Mouse (Mus musculus) layer of hippocampus, adult 9-11 months (tissue): Measurements from ENCODE around the gene Lrrk1.

Source experiments
- DNase-seq: peaks from one replicate; pipeline ENCODE4 v3.0.0; 2022

The Lrrk1 gene

DNA sequence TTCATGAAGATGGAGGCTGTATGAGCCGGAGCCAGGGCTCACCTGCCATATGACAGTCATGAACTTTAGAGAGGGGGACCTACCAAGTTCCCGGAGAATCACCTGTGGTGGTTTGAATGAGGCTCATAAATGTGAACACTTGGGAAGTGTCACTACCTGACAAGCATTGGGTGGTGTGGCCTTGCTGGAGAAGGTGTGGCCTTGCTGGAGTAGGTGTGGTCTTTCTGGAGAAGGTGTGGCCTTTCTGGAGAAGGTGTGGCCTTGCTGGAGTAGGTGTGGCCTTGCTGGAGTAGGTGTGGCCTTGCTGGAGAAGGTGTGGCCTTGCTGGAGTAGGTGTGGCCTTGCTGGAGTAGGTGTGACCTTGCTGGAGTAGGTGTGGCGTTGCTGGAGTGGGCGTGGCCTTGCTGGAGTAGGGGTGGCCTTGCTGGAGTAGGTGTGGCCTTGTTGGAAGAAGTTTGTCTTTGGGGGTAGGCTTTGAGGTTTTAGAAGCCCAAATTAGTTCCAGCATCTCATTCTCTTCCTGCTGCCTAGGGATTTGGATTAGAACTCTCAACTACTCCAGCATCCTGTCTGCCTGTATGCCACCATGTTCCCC lies 54.1 kb downstream of the Lrrk1 start:
- no peak for DNase-seq

DNA sequence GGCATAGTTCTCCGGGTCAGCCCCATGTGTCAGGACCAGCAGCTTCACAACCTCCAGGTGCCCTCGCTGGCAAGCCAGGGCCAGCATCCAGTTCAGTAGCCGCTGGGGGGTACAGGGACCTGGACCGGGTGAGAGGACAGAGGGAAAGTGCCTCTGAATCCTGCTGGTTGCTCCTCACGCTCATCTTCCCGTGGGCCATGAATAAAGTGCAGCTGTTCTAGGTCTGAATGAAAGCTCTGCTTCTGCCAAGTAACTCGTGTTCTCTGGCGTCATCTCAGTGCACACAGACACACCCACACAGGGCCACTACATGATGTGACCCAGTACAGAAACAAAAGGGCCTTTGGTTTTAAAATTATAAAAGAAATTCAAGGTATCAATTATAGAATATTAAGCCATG lies 55.8 kb downstream of the Lrrk1 start:
- DNase-seq: no peak

DNA sequence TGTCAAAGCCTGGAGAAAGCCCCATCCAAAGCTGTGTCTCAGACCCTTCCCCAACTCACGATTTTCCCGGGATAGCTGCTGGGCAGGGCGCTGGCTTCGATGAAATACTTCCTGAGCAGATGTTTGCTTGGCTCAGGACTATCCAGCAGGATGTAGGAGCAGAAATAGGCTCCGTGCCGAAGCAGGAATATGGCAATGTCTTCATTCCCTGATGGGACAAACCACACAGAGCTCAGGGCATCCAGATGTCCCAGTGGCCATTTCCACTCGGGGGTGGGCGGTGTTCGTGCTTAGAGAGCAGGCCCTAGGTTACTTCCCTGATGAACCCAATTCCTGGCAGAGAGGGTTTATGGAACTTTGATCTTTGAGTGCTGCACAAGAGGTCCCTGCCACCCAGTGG lies 57.5 kb downstream of the Lrrk1 start:
- DNase-seq: no peak

DNA sequence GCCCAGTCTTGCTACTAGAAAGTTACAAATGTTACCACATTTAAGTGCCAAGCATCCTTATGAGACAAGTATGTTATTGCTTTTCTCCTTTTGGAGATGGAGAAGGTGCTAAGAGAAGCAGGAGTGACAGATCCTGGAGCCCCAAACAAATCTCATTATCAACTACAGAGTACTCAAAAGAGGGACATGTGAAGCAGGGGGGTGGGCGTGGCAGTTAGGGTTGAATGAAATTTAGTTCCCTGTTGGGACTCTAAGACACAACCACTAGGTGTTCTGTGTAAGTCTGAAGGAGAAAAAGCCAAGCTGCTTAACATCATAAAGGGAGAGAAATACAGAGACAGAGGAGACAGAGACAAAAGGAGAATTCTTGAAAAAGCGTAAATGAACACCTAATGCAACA lies 60.6 kb downstream of the Lrrk1 start:
- DNase-seq: no peak

DNA sequence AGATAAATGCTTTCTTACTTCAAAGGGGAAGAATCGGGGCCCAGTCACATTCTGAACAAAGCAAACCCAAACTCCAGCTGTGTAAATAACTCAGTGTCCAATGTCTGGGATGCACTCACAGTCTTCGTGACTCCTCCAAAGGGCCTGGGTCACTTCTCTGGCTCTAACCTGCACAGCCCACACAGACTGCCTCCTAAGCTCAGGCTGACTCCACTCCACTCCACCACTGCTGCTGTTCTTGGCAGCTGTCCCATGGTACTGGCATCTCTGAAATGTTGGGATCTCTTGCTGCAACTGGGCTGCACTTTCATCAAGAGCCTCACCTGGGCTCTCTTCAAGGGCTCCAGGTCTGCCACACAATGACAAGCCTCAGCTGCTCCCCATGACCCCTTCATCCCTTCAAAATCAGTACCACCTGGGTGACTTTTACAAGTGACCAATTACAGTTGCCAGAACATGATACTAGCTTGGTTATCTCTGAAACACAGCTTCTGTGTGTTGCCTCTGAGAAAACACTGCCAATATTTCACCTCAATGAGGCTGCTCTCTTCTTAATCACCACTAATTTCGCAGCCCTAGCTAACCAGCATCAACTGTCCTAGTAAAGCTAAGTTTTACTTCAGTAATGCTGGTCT lies 62.6 kb downstream of the Lrrk1 start:
- no peak for DNase-seq

DNA sequence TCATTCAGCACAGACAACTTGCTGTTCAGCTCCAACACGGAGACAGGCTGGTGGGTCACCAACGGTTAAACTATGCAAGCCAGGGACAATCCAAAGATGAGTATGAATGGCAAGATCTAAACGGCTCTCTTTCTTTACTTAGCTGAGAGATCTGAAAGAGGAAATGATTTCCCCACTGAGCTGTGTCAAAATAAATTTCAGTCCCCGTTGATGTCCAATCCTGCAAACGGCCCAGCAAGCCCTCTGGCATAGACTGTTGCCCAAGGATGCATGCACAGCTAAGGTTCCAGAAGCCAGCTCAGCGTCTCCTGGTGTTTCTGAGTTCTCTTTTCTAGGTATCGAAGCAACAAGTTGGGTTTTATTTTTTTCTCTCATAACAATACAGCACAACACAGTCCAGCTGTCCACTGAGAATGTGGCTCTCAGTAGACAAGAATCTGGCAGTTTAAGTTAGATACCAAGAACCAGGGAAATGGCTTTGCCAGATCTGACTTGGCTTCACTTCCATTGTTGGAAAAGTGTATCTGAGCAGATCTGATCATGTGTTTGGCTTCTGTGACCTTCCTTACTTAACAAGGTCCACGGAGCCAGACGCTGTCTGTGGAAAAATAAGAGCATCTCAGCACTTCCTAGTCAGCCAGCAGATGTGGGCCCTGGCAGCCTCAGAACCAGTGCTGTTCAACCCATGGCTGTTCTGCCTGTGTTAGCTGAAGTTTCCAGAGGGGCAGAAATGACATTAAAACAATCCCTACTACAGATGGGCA lies 64.7 kb downstream of the Lrrk1 start:
- no peak for DNase-seq

DNA sequence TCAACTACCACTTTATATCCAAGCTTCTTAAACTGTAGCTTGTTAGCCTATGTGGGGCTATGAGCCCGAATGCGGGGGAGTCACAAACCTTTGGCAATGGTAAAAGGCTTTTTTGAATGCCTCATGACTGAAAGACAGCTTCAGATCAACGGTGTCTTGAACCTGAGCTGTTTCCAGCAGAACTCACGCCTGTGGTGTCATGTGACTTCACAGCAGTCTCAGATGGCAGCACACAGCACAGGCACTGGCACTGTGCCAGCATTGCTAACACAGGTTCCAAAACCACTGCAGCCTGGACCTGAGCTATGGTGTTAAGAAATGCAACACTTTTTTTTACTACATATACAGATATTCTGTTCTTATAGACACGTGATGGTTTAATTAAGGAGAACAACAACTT lies 67.2 kb downstream of the Lrrk1 start:
- no peak for DNase-seq

DNA sequence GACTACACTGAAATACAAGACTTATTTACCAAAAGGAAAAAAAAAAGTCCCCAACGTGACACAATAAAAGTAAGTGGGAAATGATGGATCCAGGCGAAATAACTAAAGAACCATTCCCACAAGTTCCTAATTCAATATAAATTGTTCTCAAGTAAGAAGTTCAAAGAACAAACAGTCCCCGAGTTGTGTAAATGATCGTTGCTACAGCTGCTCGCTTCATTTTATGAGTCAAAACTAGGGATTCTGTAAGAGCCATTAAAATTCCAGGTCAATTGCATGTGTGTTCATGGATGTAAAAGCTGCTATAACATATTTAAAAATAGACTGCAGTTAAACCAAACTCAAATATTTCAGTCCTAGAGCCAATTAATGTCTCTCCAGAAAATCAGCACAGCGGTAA lies 70.0 kb downstream of the Lrrk1 start:
- no peak for DNase-seq

DNA sequence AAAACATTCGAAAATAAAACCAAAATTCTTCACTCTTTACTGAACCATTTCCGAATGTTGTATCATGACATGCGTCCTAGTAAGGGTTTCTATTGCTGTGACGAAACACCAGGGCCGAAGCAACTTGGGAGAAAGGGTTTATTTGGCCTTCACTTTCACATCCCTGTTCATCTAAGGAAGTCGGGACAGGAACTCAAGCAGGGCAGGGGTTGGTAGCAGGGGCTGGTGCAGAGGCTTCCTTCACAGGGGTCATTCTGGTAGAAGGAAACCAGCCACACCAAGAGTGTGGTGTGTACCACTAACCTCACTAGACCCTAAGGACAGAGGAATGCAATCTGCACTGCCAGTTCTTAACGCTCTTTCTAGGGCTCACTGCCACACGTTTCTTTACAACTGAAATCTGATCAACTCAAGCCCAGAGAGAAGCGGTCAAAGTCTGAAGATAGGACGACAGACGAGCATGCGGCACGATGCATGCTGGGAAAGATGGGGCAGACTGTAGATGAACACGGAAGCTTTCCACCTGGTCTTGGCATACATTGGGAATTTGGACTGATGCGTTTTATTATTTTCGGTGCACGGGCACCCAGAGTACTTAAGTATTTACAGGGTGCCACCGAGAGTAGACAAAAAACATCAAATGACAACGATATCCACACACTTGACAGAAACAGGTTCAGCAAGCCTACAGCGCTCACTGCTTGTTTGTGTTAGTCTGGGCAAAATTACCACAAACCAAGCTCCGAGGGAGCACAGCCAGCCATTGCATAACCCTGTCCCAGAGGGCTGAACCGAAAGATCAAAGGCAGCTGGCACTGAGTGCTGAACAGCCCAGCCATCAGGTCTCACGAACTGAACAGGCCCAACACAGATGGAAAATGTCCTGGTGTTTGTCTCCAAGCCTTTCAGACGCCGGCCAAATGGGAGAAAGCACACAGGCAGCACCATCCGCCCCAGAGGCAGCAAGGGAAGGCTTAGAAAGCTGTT lies 77.2 kb downstream of the Lrrk1 start:
- peak; percentile 51 for DNase-seq

DNA sequence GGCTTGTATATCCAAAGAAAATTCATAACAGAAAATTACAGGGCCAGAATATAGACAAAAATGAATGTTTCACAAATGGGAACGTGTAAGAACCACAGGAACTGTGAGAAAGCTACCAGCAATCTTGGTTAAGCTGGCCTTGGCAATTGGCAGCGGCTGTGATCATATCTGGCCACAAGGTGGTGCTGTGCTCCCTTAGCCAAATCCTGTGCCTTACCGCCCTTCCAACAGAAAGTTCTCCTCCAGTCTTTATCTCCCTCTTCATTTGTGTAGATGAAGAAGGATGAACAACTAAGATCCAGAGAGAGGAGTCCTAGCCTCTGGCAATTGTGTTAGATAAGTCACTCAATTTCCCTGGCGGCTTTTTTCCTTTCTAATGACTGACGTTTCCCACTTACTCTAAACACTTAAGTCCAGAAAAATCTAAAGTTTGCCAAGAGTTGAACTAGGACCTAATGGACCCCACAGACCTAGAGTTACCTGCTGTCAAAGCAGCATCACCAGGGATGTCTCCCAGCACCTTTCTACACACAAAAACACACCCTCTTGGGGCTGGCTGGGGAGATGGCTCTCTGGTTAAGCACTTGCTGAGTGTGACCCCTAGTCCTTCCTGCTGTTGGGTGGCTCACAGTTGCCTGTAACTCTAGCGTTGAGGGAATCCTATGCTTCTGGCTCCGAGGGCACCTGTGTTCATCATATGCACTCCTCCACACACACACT lies 78.0 kb downstream of the Lrrk1 start:
- no peak for DNase-seq

DNA sequence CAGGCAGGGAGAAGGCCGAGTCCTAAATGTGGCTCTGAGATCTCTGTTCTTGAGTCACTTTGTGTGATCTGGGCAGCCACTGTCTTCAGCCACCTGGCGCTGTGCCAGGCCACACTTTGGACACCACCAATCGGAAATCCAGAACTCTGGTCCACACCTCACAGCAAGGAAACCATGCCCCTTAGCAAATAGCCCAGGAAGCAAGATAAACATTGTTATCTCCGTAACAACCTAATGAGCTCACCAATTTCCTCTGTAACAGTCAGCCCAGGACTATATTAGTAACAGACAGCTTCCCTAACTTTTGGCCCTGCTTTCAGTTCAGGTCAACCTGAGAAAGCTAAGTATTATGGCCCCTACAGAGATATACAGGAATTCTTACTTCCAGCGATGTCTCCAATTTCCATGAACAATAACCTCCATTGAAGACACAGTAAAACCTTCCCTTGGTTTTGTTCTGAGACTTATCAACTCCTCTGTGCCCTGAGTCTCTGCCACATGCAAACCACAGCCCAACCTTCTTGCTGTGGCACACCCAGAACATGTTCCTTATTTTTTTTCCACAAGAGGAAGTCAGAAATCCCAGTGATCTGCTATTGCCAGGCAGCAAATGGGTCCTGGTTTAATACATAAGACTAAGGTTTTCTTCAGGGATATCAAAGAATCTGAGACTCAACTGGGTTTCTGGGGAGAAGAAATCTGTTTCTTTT lies 78.8 kb downstream of the Lrrk1 start:
- no peak for DNase-seq

DNA sequence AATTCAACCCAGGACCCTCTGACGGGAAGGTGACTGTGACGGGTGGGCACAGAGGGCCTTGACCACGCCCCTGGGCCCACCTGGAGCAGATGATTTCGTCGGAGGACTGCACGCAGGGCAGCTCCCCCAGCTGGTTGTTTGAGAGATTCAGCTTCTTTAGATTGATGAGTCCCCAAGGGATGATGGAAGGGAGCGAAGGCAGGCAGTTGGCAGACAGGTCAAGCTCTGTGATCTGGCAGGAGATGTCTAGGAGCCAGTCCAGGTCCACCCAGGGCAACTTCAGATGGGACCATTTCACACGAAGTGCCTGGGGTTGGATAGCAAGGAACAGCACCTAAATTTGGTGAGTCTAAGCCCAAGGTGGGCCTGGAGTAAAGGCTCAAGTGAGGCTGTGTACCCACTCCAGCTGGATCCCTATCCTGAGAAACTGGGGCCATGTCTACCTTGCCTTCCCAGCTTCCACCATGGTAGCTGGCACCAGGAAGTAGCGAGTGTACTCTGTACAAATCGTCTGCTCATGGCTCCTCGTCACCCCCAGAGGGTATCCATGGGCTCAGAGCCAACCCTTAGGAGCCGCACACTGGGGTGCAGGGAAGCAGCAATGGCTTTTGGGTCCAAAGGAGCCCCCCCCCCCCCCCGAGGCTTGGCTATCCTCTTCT lies 79.4 kb downstream of the Lrrk1 start:
- no peak for DNase-seq

DNA sequence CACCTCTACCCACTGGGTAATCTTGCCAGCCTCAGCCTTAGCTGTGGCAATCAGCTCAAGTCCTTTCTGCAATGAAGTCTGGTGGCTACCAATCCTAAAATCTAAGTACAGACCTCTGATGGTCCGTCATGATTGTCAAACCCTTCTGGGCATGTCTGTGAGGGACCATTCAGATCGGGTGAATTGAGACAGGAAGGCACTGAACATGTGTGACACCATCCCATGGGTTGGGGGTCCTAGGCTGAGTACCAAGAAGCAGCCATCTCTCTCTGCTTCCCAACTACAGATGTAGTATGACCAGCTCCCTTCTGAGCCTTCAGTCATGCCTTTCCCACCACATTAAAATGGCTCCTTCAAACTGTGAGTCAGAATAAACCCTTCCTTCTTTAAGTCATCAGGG lies 80.4 kb downstream of the Lrrk1 start:
- no peak for DNase-seq

DNA sequence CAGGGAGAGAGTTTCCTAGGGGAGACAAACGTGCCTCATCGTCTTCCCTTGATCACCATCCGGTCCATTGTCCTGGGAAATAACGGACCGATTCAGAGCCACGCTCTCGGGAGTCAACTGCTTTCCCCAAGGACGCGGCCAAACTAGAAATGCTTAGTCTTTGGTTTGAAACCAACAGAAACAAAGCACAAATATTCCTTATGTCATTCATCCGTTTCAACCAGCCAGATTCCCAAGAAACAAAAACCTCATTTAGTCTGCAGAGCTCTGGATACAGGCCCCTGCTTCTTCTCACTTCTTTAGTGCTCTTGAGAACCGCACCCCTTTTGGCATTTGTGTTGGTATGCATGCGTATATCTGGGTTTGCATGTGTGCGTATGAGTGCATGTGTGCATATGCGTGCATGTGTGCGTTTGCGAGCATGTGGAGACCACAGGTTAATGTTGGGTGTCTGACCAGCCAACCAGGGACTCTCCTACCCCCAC lies 82.4 kb downstream of the Lrrk1 start:
- DNase-seq: no peak

DNA sequence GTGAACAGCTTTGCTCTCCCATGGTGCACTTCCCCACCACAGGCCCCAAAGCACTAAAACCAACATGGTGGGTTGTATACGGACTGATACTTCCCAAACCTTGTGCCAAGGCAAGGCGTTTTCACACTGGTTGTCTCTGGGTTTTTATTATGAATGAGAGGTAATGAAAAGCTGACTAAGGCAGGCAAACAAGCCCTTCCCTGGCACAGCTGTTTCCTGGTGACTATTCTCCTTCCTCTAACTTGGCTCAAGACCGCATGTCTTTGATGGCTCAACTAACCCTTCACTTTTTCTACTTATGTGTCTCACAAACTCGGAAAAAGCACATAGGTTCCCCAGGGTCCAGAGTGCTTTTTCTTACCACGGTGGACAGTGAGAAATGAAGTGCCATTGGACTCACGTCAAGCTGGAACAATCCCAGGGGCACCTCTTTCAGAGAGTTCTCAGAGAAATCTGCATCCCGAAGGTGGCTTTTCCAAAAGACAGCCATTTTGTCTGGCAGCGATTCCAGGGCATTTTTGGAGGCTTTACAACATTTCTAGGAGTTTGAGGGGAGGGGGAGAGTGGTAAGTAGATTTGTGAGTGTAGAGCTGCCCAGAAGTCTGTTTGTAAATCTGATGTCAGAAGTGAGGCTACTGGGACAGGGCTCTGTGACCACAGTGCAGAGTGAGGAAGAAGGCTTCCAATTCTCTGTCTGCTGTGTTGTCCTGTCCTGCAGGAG lies 83.0 kb downstream of the Lrrk1 start:
- DNase-seq: no peak

DNA sequence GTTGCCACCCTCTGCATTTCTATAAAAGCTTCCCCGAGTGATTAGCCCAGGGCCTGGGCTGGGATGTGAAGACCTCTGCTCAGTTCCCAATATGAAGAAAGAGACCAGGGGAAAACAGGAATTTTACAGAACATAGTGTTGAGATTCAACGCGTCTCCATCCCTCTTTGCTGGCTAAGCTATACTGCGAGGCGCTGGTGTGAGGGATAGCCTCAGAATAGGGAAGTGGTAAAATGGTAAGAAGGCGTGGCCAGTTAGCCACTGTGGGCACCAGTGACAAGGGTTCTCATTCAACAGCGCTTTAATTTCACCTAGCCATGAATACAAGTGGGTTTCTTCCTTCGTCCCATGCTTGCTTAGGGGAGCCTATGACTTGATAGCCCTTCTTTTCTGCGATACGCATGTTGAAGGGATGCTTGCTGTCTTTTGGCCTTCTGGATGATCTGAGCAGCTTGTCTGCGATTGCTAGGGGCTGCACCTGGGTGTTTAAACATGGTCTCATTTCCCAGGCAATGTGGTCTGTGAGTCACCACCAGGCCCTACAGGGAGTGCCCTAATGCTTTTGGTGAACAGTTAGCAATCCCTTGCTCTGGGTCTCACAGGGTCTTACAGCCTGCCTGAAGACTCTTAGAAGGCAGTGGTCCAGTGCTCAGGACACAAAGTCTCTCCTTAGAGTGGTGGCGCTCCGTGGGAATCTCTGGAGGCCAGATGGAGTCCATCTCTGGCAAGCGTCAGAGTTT lies 84.1 kb downstream of the Lrrk1 start:
- no peak for DNase-seq

DNA sequence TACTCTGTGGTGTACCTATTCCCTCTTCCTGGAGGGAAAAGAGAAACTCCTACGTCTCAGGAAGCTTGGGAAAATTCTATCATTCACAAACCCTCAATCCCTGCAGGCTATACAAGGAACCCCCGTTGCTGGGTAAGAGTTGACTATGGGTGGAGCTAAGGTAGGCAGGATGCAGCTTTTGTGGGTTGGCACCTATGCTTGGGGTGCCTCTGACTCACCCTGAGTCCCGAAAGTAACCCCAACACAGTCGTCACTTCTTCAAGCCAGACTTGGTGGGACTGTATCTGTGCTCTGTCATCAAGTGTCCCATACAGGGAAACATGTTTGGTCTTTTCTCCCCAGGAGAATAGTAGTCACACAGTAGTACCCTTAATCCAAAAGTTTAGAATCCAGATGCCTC lies 86.7 kb downstream of the Lrrk1 start:
- no peak for DNase-seq

DNA sequence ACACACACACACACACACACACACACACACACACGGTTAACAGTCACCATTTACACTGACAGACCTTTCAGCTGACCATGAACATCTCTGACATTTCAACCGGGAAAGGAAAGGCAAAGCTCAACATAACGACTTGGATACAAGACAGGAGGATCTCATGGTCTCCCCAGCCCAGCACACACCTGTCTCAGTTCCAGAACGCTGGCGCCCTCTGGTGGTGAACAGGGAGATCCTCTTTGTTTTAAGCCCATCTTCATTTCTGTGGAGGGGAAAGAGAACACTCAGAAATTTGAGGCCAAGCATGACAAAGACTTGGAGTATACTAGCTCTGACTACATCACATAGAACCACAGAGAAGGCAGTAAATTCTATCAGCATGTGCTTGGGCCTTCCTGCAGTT lies 87.5 kb downstream of the Lrrk1 start:
- peak; percentile 38 for DNase-seq

DNA sequence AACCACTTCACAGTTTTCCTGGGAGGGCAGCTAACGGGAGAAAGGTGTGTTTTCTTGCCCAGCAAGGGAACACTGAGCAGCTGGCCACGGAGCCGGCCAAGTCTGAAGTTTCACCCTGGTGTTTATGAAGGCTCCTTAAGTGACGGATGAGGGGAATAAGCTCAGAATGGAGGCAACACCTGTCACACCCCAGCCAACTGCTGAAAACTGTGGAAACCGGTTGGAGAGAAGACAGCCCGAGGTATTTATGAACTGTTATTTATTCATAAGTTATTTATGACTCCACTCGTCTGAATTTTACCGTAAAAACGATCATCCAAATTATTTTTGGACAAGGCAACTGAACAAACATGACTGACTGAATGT lies 90.5 kb downstream of the Lrrk1 start:
- no peak for DNase-seq
